Mouse (Mus musculus): Measurements from ENCODE around the gene Bcar1. TPM values are rescaled to one million over a fixed set of nuclear protein-coding genes. Genes with fewer than 3 reads are reported as not detected.

The Bcar1 gene
- total RNA-seq, 2 experiments from 2014 or later = 61.4 to 63.7 TPM

GRCm38 (mm10) chr8:111769764-111770428 is 26.3 kb upstream of the Bcar1 start:
- peak; percentile 25 to 52 for DNase-seq (ENCODE audit: low spot score in 2 of 2)

- DNase-seq (ENCODE audit: low spot score in 2 of 2) = no peak
Observed at GRCm38 (mm10) chr8:111769296-111769695, 25.7 kb upstream of the Bcar1 start.

GRCm38 (mm10) chr8:111768651-111769050 is 25.0 kb upstream of the Bcar1 start:
- no peak for DNase-seq (ENCODE audit: low spot score in 2 of 2)

- DNase-seq (ENCODE audit: low spot score in 2 of 2) = no peak
Observed at GRCm38 (mm10) chr8:111765616-111766015, 22.0 kb upstream of the Bcar1 start.

GRCm38 (mm10) chr8:111765096-111765495 is 21.5 kb upstream of the Bcar1 start:
- no peak for DNase-seq (ENCODE audit: low spot score in 2 of 2)

GRCm38 (mm10) chr8:111760708-111761107 is 17.1 kb upstream of the Bcar1 start:
- DNase-seq (ENCODE audit: low spot score in 2 of 2) = no peak

GRCm38 (mm10) chr8:111758817-111759216 is 15.2 kb upstream of the Bcar1 start:
- no peak for DNase-seq (ENCODE audit: low spot score in 2 of 2)

GRCm38 (mm10) chr8:111757599-111757998 is 14.0 kb upstream of the Bcar1 start:
- no peak for DNase-seq (ENCODE audit: low spot score in 2 of 2)

GRCm38 (mm10) chr8:111754736-111755135 is 11.1 kb upstream of the Bcar1 start:
- DNase-seq (ENCODE audit: low spot score in 2 of 2) = no peak

- no peak for DNase-seq (ENCODE audit: low spot score in 2 of 2)
Observed at GRCm38 (mm10) chr8:111754088-111754487, 10.5 kb upstream of the Bcar1 start.

- DNase-seq (ENCODE audit: low spot score in 2 of 2) = no peak
Observed at GRCm38 (mm10) chr8:111748766-111749165, 5.2 kb upstream of the Bcar1 start.

- no peak for DNase-seq (ENCODE audit: low spot score in 2 of 2)
Observed at GRCm38 (mm10) chr8:111747866-111748649, 4.4 kb upstream of the Bcar1 start.

GRCm38 (mm10) chr8:111746582-111747465 is 3.2 kb upstream of the Bcar1 start:
- DNase-seq (ENCODE audit: low spot score in 2 of 2) = no peak

- peak in 1 of 2 experiments; percentile 73 for DNase-seq (ENCODE audit: low spot score in 2 of 2)
Observed at GRCm38 (mm10) chr8:111745591-111746418, 2.2 kb upstream of the Bcar1 start.

- DNase-seq (ENCODE audit: low spot score in 2 of 2) = no peak
Observed at GRCm38 (mm10) chr8:111745086-111745485, 1.5 kb upstream of the Bcar1 start.

- no peak for DNase-seq (ENCODE audit: low spot score in 2 of 2)
Observed at GRCm38 (mm10) chr8:111743101-111743791, 363 bp downstream of the Bcar1 start.

GRCm38 (mm10) chr8:111742261-111743037 is 1.2 kb downstream of the Bcar1 start:
- peak; percentile 57 to 84 for DNase-seq (ENCODE audit: low spot score in 2 of 2)

- DNase-seq (ENCODE audit: low spot score in 2 of 2) = no peak
Observed at GRCm38 (mm10) chr8:111741556-111741955, 2.1 kb downstream of the Bcar1 start.

GRCm38 (mm10) chr8:111740994-111741393 is 2.6 kb downstream of the Bcar1 start:
- no peak for DNase-seq (ENCODE audit: low spot score in 2 of 2)

Data from layer of hippocampus, adult 18-20 months (tissue).